Mouse (Mus musculus): ENCODE results near the gene Shkbp1. TPM values are rescaled to one million over a fixed set of nuclear protein-coding genes. Genes with fewer than 3 reads are reported as not detected.

The Shkbp1 gene
- polyA plus RNA-seq, 1 experiment from 2014 or later = 10.9 TPM

DNA sequence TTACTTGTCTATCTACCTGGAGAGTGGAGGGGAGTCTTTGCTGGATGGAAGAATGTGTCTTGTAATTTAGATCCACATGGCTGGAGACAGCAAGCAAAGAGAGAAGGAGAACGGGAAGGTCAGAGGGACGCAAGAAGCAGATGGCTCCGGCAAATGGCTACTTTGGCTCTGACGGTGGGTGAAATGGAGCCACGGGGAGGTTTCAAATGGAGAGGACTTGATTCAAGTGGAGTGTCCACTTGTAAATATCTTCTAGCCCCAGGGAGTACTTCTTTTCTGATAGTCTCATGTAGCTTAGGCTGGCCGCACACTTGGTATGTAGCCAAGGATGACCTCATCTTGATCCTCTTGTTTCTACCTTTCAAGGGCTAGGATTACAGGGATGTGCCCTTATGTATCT is 57.0 kb downstream of the Shkbp1 start:
- TF ChIP-seq EP300 (IDR thresholded peaks at IDR 0.05; ENCODE audit: low read depth) (no peak), CTCF (IDR thresholded peaks at IDR 0.05; ENCODE audit: low read depth) (no peak)
- Histone ChIP-seq H3K36me3 (replicated peaks; ENCODE audit: insufficient read depth, low read length) (no peaks in the 10 kb centered on the region), H3K4me1 (ENCODE audit: insufficient read depth) (no peaks in the 10 kb centered on the region), H3K27me3 (ENCODE audit: insufficient read depth, low read length) (peaks cover 3% of the 10 kb centered on the region; the same call in 1 of the 2 replicates), H3K4me3 (ENCODE audit: low read depth, low read length) (no peak overlapping the region), H3K4me2 (ENCODE audit: low read depth, low read length) (no peak overlapping the region), H3K9ac (replicated peaks) (no peak overlapping the region), H3K27ac (ENCODE audit: low read depth) (no peak overlapping the region), H3K9me3 (ENCODE audit: low read length) (no peaks in the 10 kb centered on the region)
- no peak for DNase-seq
- 87% methylated on average over 6 of the region's 6 CpGs for WGBS (ENCODE audit: insufficient replicate concordance)
- no peak for ATAC-seq

GRCm38 (mm10) chr7:27298033-27298610 is 57.7 kb downstream of the Shkbp1 start:
- Histone ChIP-seq H3K4me3 (ENCODE audit: low read depth, low read length) (no peak overlapping the region), H3K27me3 (ENCODE audit: insufficient read depth, low read length) (peaks cover 3% of the 10 kb centered on the region; the same call in 1 of the 2 replicates), H3K27ac (ENCODE audit: low read depth) (no peak overlapping the region), H3K9me3 (ENCODE audit: low read length) (no peaks in the 10 kb centered on the region), H3K4me1 (ENCODE audit: insufficient read depth) (no peaks in the 10 kb centered on the region), H3K36me3 (replicated peaks; ENCODE audit: insufficient read depth, low read length) (no peaks in the 10 kb centered on the region), H3K9ac (replicated peaks) (no peak overlapping the region), H3K4me2 (ENCODE audit: low read depth, low read length) (no peak overlapping the region)
- WGBS (ENCODE audit: insufficient replicate concordance) = 80% methylated on average over 16 of the region's 16 CpGs
- no peak for ATAC-seq
- TF ChIP-seq EP300 (IDR thresholded peaks at IDR 0.05; ENCODE audit: low read depth) = no peak
- no peak for TF ChIP-seq CTCF (IDR thresholded peaks at IDR 0.05; ENCODE audit: low read depth)
- DNase-seq = no peak

GRCm38 (mm10) chr7:27296518-27296917 is 59.3 kb downstream of the Shkbp1 start:
- no peaks in the 10 kb centered on the region for H3K9me3 ChIP-seq (ENCODE audit: low read length)
- TF ChIP-seq EP300 (IDR thresholded peaks at IDR 0.05; ENCODE audit: low read depth) (no peak), CTCF (IDR thresholded peaks at IDR 0.05; ENCODE audit: low read depth) (no peak)
- 80% methylated on average over 4 of the region's 4 CpGs for WGBS (ENCODE audit: insufficient replicate concordance)
- H3K4me1 ChIP-seq (ENCODE audit: insufficient read depth) = no peaks in the 10 kb centered on the region
- no peak overlapping the region for H3K4me3 ChIP-seq (ENCODE audit: low read depth, low read length)
- no peaks in the 10 kb centered on the region for H3K36me3 ChIP-seq (replicated peaks; ENCODE audit: insufficient read depth, low read length)
- H3K27ac ChIP-seq (ENCODE audit: low read depth) = no peak overlapping the region
- no peaks in the 10 kb centered on the region for H3K27me3 ChIP-seq (ENCODE audit: insufficient read depth, low read length)
- ATAC-seq = no peak
- no peak overlapping the region for H3K4me2 ChIP-seq (ENCODE audit: low read depth, low read length)
- no peak for DNase-seq
- no peak overlapping the region for H3K9ac ChIP-seq (replicated peaks)

DNA sequence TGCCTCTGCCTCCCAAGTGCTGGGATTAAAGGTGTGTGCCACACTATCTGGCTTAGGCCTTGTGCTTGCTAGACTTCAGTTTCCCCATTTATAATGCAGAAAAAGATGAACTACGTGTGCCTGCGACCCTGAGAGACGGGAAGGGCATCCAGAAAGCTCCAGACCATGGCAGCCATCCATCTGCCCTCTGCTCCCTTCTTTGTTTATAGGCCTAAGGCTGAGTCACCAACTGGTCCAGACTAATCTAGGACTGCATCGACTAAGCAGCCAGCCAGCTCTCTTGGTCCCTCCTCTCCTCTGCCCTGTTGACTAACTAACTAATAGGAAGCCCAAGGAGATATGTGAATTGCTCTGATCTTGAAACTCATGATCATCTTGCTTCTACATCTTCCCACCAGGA is 59.9 kb downstream of the Shkbp1 start:
- 66% methylated on average over 4 of the region's 4 CpGs for WGBS (ENCODE audit: insufficient replicate concordance)
- Histone ChIP-seq H3K4me1 (ENCODE audit: insufficient read depth) (no peaks in the 10 kb centered on the region), H3K36me3 (replicated peaks; ENCODE audit: insufficient read depth, low read length) (no peaks in the 10 kb centered on the region), H3K9ac (replicated peaks) (no peak overlapping the region), H3K27ac (ENCODE audit: low read depth) (no peak overlapping the region), H3K27me3 (ENCODE audit: insufficient read depth, low read length) (no peaks in the 10 kb centered on the region), H3K4me3 (ENCODE audit: low read depth, low read length) (no peak overlapping the region), H3K4me2 (ENCODE audit: low read depth, low read length) (no peak overlapping the region), H3K9me3 (ENCODE audit: low read length) (no peaks in the 10 kb centered on the region)
- DNase-seq (no peak), ATAC-seq (no peak)
- TF ChIP-seq EP300 (IDR thresholded peaks at IDR 0.05; ENCODE audit: low read depth) (no peak), CTCF (IDR thresholded peaks at IDR 0.05; ENCODE audit: low read depth) (no peak)

Other genes starting within 250 kb of the Shkbp1 start
- gene Cyp2f2, start 236.1 kb downstream of the Shkbp1 start, polyA plus RNA-seq (2015; fragmentation: Nextera tagmentation; extraction: Ambion mirVana) = 59.6 and 67.8 TPM in 2 replicates
- gene Cyp2t4, start 202.3 kb downstream of the Shkbp1 start, polyA plus RNA-seq (2015; fragmentation: Nextera tagmentation; extraction: Ambion mirVana) = not detected in 2 replicates
- gene Egln2, start 189.2 kb downstream of the Shkbp1 start, polyA plus RNA-seq (2015; fragmentation: Nextera tagmentation; extraction: Ambion mirVana) = 32.9 and 33.5 TPM in 2 replicates
- gene Rab4b, start 177.1 kb downstream of the Shkbp1 start, polyA plus RNA-seq (2015; fragmentation: Nextera tagmentation; extraction: Ambion mirVana) = 31.5 and 32.7 TPM in 2 replicates
- not detected in 2 replicates for gene Gm21983, start 174.9 kb downstream of the Shkbp1 start, polyA plus RNA-seq (2015; fragmentation: Nextera tagmentation; extraction: Ambion mirVana)
- gene Mia, start 174.9 kb downstream of the Shkbp1 start, polyA plus RNA-seq (2015; fragmentation: Nextera tagmentation; extraction: Ambion mirVana) = 0.88 and 0.99 TPM in 2 replicates
- gene BC024978, start 160.2 kb downstream of the Shkbp1 start, polyA plus RNA-seq (2015; fragmentation: Nextera tagmentation; extraction: Ambion mirVana) = 1.00 and 1.1 TPM in 2 replicates
- 39.3 and 44.9 TPM in 2 replicates for gene Snrpa, start 159.7 kb downstream of the Shkbp1 start, polyA plus RNA-seq (2015; fragmentation: Nextera tagmentation; extraction: Ambion mirVana)
- 1.2 and 1.5 TPM in 2 replicates for gene Itpkc, start 127.4 kb downstream of the Shkbp1 start, polyA plus RNA-seq (2015; fragmentation: Nextera tagmentation; extraction: Ambion mirVana)
- gene Coq8b, start 123.0 kb downstream of the Shkbp1 start, polyA plus RNA-seq (2015; fragmentation: Nextera tagmentation; extraction: Ambion mirVana) = 20.1 and 23.5 TPM in 2 replicates
- gene Numbl, start 97.6 kb downstream of the Shkbp1 start, polyA plus RNA-seq (2015; fragmentation: Nextera tagmentation; extraction: Ambion mirVana) = 1.1 and 1.2 TPM in 2 replicates
- gene Ltbp4, start 18.3 kb downstream of the Shkbp1 start, polyA plus RNA-seq (2015; fragmentation: Nextera tagmentation; extraction: Ambion mirVana) = 7.2 and 9.2 TPM in 2 replicates
- 1.1 TPM in 1 of 2 replicates, not detected in the other for gene Gm20479, start 1.4 kb upstream of the Shkbp1 start, polyA plus RNA-seq (2015; fragmentation: Nextera tagmentation; extraction: Ambion mirVana)
- gene Sptbn4, start 91.7 kb upstream of the Shkbp1 start, polyA plus RNA-seq (2015; fragmentation: Nextera tagmentation; extraction: Ambion mirVana) = 0.02 and 0.18 TPM in 2 replicates
- gene Blvrb, start 92.0 kb upstream of the Shkbp1 start, polyA plus RNA-seq (2015; fragmentation: Nextera tagmentation; extraction: Ambion mirVana) = 372 and 407 TPM in 2 replicates
- 16.2 and 17.0 TPM in 2 replicates for gene Sertad3, start 117.7 kb upstream of the Shkbp1 start, polyA plus RNA-seq (2015; fragmentation: Nextera tagmentation; extraction: Ambion mirVana)
- gene Sertad1, start 130.9 kb upstream of the Shkbp1 start, polyA plus RNA-seq (2015; fragmentation: Nextera tagmentation; extraction: Ambion mirVana) = 18.3 and 18.5 TPM in 2 replicates
- gene Prx, start 143.3 kb upstream of the Shkbp1 start, polyA plus RNA-seq (2015; fragmentation: Nextera tagmentation; extraction: Ambion mirVana) = 0.25 and 0.28 TPM in 2 replicates
- 0.04 TPM in 1 of 2 replicates, not detected in the other for gene Hipk4, start 167.2 kb upstream of the Shkbp1 start, polyA plus RNA-seq (2015; fragmentation: Nextera tagmentation; extraction: Ambion mirVana)
- gene Pld3, start 197.2 kb upstream of the Shkbp1 start, polyA plus RNA-seq (2015; fragmentation: Nextera tagmentation; extraction: Ambion mirVana) = 46.5 and 49.3 TPM in 2 replicates
- gene 2310022A10Rik, start 197.2 kb upstream of the Shkbp1 start, polyA plus RNA-seq (2015; fragmentation: Nextera tagmentation; extraction: Ambion mirVana) = 8.6 and 9.0 TPM in 2 replicates
- gene Akt2, start 235.5 kb upstream of the Shkbp1 start, polyA plus RNA-seq (2015; fragmentation: Nextera tagmentation; extraction: Ambion mirVana) = 24.0 and 25.5 TPM in 2 replicates